8 mouse cellular contexts compared by ENCODE assay signal in genomic region chr13:38580601-38581457, GRCm38 (mm10). TPM values are rescaled to one million over a fixed set of nuclear protein-coding genes. Genes with fewer than 3 reads are reported as not detected.
DNase-seq lines count a peak whose midpoint lies in the region; ATAC-seq and TF ChIP-seq lines count a peak whose summit lies in the region.

No protein-coding gene starts in this region.

- TF ChIP-seq POLR2A in bone marrow macrophage, adult 2 months (IDR thresholded peaks at IDR 0.05; ENCODE audit: borderline replicate concordance, low read depth, low read length), result no peak
- TF ChIP-seq POLR2A in liver, adult 2 months (IDR thresholded peaks at IDR 0.05; ENCODE audit: extremely low read depth, insufficient read depth, low read length), result no peak

- no peaks in the 10 kb centered on the region for H3K79me2 ChIP-seq in liver, adult 2 months (ENCODE audit: control insufficient read depth, insufficient read depth, low read length)

- H3K27me3 ChIP-seq in liver, adult 2 months (ENCODE audit: control insufficient read depth, insufficient read depth, low read length), result no peaks in the 10 kb centered on the region

- no peak overlapping the region for H3K4me3 ChIP-seq in bone marrow macrophage, adult 2 months (ENCODE audit: insufficient read depth, low read length)
- H3K4me3 ChIP-seq in liver, adult 2 months (ENCODE audit: insufficient read depth, low read depth, low read length), result no peak overlapping the region

- ATAC-seq in inflammation-experienced regulatory T-cells, adult 6 months, result peak; percentile 35

- 33% methylated on average over 11 of the region's 11 CpGs for WGBS in liver, adult 2 months

- no peaks in the 10 kb centered on the region for H3K4me1 ChIP-seq in bone marrow macrophage, adult 2 months (ENCODE audit: control insufficient read depth, insufficient read depth, low read length)
- 0 out of 2 replicates have a peak, but pooled peaks cover 2% of the 10 kb centered on the region for H3K4me1 ChIP-seq in liver, adult 2 months (ENCODE audit: control insufficient read depth, insufficient read depth, low read length)

- peak; percentile 71; the same call in 1 of the 2 replicates for TF ChIP-seq CTCF in bone marrow macrophage, adult 2 months (IDR thresholded peaks at IDR 0.05; ENCODE audit: low read depth, low read length)
- TF ChIP-seq CTCF in liver, adult 2 months (IDR thresholded peaks at IDR 0.05; ENCODE audit: low read depth, low read length), result peak; percentile 79

- H3K27ac ChIP-seq in bone marrow macrophage, adult 2 months (ENCODE audit: insufficient read depth, low read depth, low read length), result no peak overlapping the region
- 0 out of 2 replicates have a peak overlapping the region, but pooled peaks have one; percentile 0 for H3K27ac ChIP-seq in liver, adult 2 months (replicated peaks; ENCODE audit: insufficient read depth, low read depth, low read length)

- H3K36me3 ChIP-seq in liver, adult 2 months (ENCODE audit: control insufficient read depth, insufficient read depth, low read length), result no peaks in the 10 kb centered on the region

- H3K9ac ChIP-seq in liver, adult 2 months (ENCODE audit: low read depth, low read length), result no peak overlapping the region

- DNase-seq in right cerebral cortex, postnatal 10 days (ENCODE audit: low spot score in 2 of 2), result peak; percentile 47 to 52
- DNase-seq in right cerebral cortex, postnatal 36 days (ENCODE audit: low spot score in 2 of 2), result no peak
- peak; percentile 60 for DNase-seq in gastrocnemius, adult 18-20 months (ENCODE audit: low spot score)
- DNase-seq in liver, adult 2 months (ENCODE audit: extremely low read depth, low read depth, low spot score), result peak; percentile 62
- DNase-seq in ovary, postnatal 14 days (ENCODE audit: low spot score), result peak; percentile 33
- peak; percentile 63 for DNase-seq in thymus, postnatal 4 days

RNA-seq across cellular contexts. Expression of gene Txndc5, which starts 52.2 kb away (rescaled TPM):
- polyA plus RNA-seq in bone marrow macrophage, adult 2 months (2012; ENCODE audit: insufficient read depth, insufficient read length, missing spikeins), result 41.9 and 46.3 TPM in 2 replicates
- total RNA-seq in gastrocnemius, adult 18-20 months (2021), result 10 to 100 TPM; 27.2 to 28.0 TPM
- 10 to 100 TPM; 13.8 to 48.2 (median 18.8) TPM for polyA plus RNA-seq in inflammation-experienced regulatory T-cells, adult 6 months (2017; shearing (Covaris generic))
- 126 and 160 TPM in 2 replicates for total RNA-seq in liver, adult 2 months (2014; rRNA removed)
- 97.9 and 104 TPM in 2 replicates for polyA plus RNA-seq in liver, adult 2 months (2012; rRNA removed)

RNA-seq across cellular contexts. Expression of gene Bloc1s5, which starts 54.1 kb away (rescaled TPM):
- 8.1 and 11.1 TPM in 2 replicates for polyA plus RNA-seq in bone marrow macrophage, adult 2 months (2012; ENCODE audit: insufficient read depth, insufficient read length, missing spikeins)
- 1 to 10 TPM; 6.0 to 7.1 TPM for total RNA-seq in gastrocnemius, adult 18-20 months (2021)
- polyA plus RNA-seq in inflammation-experienced regulatory T-cells, adult 6 months (2017; shearing (Covaris generic)), result 1 to 10 TPM; 5.2 to 5.7 (median 5.7) TPM
- 12.6 and 13.0 TPM in 2 replicates for total RNA-seq in liver, adult 2 months (2014; rRNA removed)
- polyA plus RNA-seq in liver, adult 2 months (2012; rRNA removed), result 7.2 and 7.8 TPM in 2 replicates

Comparison
In these comparisons a context has a peak if more than half of its experiments do, and no peak if none do; other contexts are left out.
1. DNase-seq: peak in right cerebral cortex, postnatal 10 days (2 of 2), gastrocnemius, adult 18-20 months (single experiment), liver, adult 2 months (single experiment), ovary, postnatal 14 days (single experiment) and thymus, postnatal 4 days (single experiment); none in right cerebral cortex, postnatal 36 days (0 of 2).